Mouse (Mus musculus) myocyte (in vitro differentiated cells): Measurements from ENCODE around the gene Zdhhc4. TPM values are rescaled to one million over a fixed set of nuclear protein-coding genes. Genes with fewer than 3 reads are reported as not detected.

Experiments used
- H3K27me3 ChIP-seq: one replicate; pipeline ENCODE4 v1.6.1; 2011; ENCODE audit not compliant: control insufficient read depth, insufficient read depth, insufficient read length
- H3K36me3 ChIP-seq: one replicate; pipeline ENCODE4 v1.6.1; 2011; ENCODE audit not compliant: control insufficient read depth, insufficient read depth
- H3K4me2 ChIP-seq: one replicate; pipeline ENCODE4 v1.6.1; 2011; ENCODE audit warnings: low read depth, control low read depth
- H3K4me3 ChIP-seq: one replicate; pipeline ENCODE4 v1.5.1; 2011; ENCODE audit warnings: mild to moderate bottlenecking, control low read depth, moderate library complexity
- H3K79me2 ChIP-seq: one replicate; pipeline ENCODE4 v1.6.1; 2011; ENCODE audit not compliant: control insufficient read depth, insufficient read depth
- H3ac ChIP-seq: one replicate; pipeline ENCODE4 v1.6.1; 2011; ENCODE audit not compliant: control insufficient read depth, insufficient read length
- CEBPB ChIP-seq: IDR thresholded peaks from 2 replicates; pipeline ENCODE4 v1.6.1; 2011; ENCODE audit warnings: mild to moderate bottlenecking, moderate library complexity; ENCODE audit not compliant: poor library complexity, insufficient read depth, severe bottlenecking
- E2F4 ChIP-seq: IDR thresholded peaks from one replicate; pipeline ENCODE4 v1.6.1; 2011; ENCODE audit warnings: mild to moderate bottlenecking, control low read depth, moderate library complexity; ENCODE audit not compliant: insufficient read depth
- MAX ChIP-seq: IDR thresholded peaks from one replicate; pipeline ENCODE4 v1.6.1; 2011; ENCODE audit warnings: low read depth, mild to moderate bottlenecking, control low read depth
- MYOD1 ChIP-seq, 3 experiments: IDR thresholded peaks; one replicate each; pipeline ENCODE4 v1.6.1; 2011; ENCODE audit warnings: control low read depth in 2 of 3, low read depth in 2 of 3, mild to moderate bottlenecking in 2 of 3, moderate library complexity in 1 of 3; ENCODE audit not compliant: insufficient read length in 2 of 3, control insufficient read depth in 1 of 3
- MYOG ChIP-seq, 3 experiments: IDR thresholded peaks; one replicate each; pipeline ENCODE4 v1.6.1; 2011; ENCODE audit warnings: control low read depth in 2 of 3, low read depth in 2 of 3, mild to moderate bottlenecking in 2 of 3; ENCODE audit not compliant: insufficient read length in 2 of 3, control insufficient read depth in 1 of 3, insufficient read depth in 1 of 3
- POLR2A ChIP-seq: IDR thresholded peaks from one replicate; pipeline ENCODE4 v1.6.1; 2011; ENCODE audit warnings: low read depth, mild to moderate bottlenecking, control low read depth, moderate library complexity; ENCODE audit not compliant: insufficient read length
- POLR2AphosphoS2 ChIP-seq: IDR thresholded peaks from one replicate; pipeline ENCODE4 v1.6.1; 2011; ENCODE audit warnings: low read depth, control low read depth; ENCODE audit not compliant: insufficient read length
- REST ChIP-seq: IDR thresholded peaks from one replicate; pipeline ENCODE4 v1.6.1; 2011; ENCODE audit warnings: mild to moderate bottlenecking, control low read depth, moderate library complexity; ENCODE audit not compliant: insufficient read depth, insufficient read length
- SRF ChIP-seq: IDR thresholded peaks from one replicate; pipeline ENCODE4 v1.6.1; 2011; ENCODE audit warnings: low read depth; ENCODE audit not compliant: control insufficient read depth, insufficient read length
- TCF12 ChIP-seq: IDR thresholded peaks from one replicate; pipeline ENCODE4 v1.6.1; 2011; ENCODE audit warnings: mild to moderate bottlenecking, control low read depth; ENCODE audit not compliant: poor library complexity, insufficient read depth, severe bottlenecking
- TCF3 ChIP-seq: IDR thresholded peaks from one replicate; pipeline ENCODE4 v1.6.1; 2011; ENCODE audit warnings: low read depth, control low read depth; ENCODE audit not compliant: insufficient read length
- USF1 ChIP-seq: IDR thresholded peaks from one replicate; pipeline ENCODE4 v1.6.1; 2011; ENCODE audit warnings: low read depth, mild to moderate bottlenecking, control low read depth, moderate library complexity
- polyA plus RNA-seq: library from polyadenylated mRNA; unstranded; fragments of >200 nt; fragmentation: generic; extraction: Trizol; gene quantifications from one replicate; pipeline ENCODE4 v1.2.1, GENCODE M21; 2012; ENCODE audit warnings: missing spikeins

Gene Zdhhc4
- polyA plus RNA-seq, 1 experiment, result 60.5 TPM

DNA sequence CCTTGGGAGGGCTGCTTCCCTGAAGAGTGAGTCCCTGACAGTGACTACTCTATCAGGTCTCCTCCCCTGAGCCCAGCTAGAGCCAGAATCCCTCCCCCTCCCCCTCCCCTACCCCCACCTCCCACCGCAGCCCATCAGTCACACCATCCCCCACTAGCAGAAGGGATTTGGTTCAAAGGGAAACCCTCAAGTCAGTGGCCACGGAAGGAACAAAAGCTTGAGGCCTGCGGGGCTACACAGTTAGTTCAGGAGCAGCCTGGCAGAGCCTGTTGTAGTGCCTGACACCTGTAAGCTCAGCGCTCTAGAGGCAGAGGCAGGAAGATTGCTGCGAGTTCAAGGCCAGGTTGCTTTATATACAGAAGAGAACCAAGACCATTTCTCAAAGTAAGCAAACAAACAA is 27.0 kb upstream of the Zdhhc4 start:
- Histone ChIP-seq H3K4me2 (no peak overlapping the region), H3K79me2 (no peaks in the 10 kb centered on the region), H3ac (no peak overlapping the region), H3K36me3 (no peaks in the 10 kb centered on the region), H3K27me3 (peaks cover 48% of the 10 kb centered on the region), H3K4me3 (no peak overlapping the region)
- TF ChIP-seq MYOD1 (IDR thresholded peaks at IDR 0.05; ENCODE audit: control insufficient read depth in 1 of 3, insufficient read length in 2 of 3, low read depth in 2 of 3) (no peak), E2F4 (no peak), CEBPB (no peak), TCF3 (no peak), REST (no peak)

DNA sequence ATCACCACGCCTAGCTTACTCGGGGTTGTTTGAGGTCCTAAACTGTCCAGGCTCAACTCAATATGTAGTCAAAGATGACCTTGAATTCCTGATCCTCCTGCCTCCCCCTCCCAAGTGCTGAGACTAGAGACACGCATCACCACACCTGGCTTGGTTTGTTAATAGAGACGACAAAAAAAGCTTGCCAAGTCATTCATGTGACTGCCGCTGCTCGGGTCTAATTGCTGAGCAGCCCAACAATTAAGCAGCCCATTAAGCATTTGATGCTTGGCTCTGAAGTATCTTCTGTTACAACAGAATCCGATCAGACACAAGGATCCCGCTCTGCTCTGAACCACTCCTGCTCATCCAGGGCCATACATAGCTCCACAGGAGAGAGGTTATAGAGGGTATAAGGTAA is 17.3 kb upstream of the Zdhhc4 start:
- Histone ChIP-seq H3ac (no peak overlapping the region), H3K27me3 (peaks cover 20% of the 10 kb centered on the region), H3K4me3 (no peak overlapping the region), H3K36me3 (no peaks in the 10 kb centered on the region), H3K79me2 (no peaks in the 10 kb centered on the region), H3K4me2 (no peak overlapping the region)
- TF ChIP-seq POLR2AphosphoS2 (no peak), MYOG (IDR thresholded peaks at IDR 0.05; ENCODE audit: control insufficient read depth in 1 of 3, insufficient read depth in 1 of 3, insufficient read length in 2 of 3, low read depth in 2 of 3) (no peak), CEBPB (no peak), TCF12 (no peak), POLR2A (no peak), USF1 (no peak)

DNA sequence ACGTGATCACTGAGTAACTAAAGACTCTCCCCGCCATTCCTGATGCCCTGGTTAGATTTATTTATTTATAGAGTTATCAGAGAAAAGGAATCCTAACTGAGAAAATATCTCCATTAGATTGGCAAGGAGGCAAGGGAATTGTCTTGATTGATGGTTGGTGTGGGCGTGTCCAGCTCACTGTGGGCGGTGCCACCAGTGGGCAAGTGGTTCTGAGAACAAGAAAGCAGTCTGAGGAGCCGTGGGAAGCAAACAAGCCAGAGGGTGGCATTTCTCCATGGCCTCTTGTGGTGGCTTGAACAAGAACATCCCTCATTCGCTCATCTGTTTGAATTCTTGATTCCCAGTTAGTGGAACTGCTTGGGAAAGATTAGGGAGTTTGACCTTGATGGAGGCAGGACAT is 10.5 kb upstream of the Zdhhc4 start:
- Histone ChIP-seq H3K27me3 (peaks cover 26% of the 10 kb centered on the region), H3K4me3 (no peak overlapping the region), H3K36me3 (no peaks in the 10 kb centered on the region), H3K79me2 (no peaks in the 10 kb centered on the region), H3K4me2 (no peak overlapping the region), H3ac (no peak overlapping the region)
- TF ChIP-seq POLR2A (no peak), TCF3 (no peak), POLR2AphosphoS2 (no peak), TCF12 (no peak), SRF (no peak), REST (no peak), CEBPB (no peak), MAX (no peak), MYOG (IDR thresholded peaks at IDR 0.05; ENCODE audit: control insufficient read depth in 1 of 3, insufficient read depth in 1 of 3, insufficient read length in 2 of 3, low read depth in 2 of 3) (no peak), USF1 (no peak), MYOD1 (IDR thresholded peaks at IDR 0.05; ENCODE audit: control insufficient read depth in 1 of 3, insufficient read length in 2 of 3, low read depth in 2 of 3) (no peak), E2F4 (no peak)

DNA sequence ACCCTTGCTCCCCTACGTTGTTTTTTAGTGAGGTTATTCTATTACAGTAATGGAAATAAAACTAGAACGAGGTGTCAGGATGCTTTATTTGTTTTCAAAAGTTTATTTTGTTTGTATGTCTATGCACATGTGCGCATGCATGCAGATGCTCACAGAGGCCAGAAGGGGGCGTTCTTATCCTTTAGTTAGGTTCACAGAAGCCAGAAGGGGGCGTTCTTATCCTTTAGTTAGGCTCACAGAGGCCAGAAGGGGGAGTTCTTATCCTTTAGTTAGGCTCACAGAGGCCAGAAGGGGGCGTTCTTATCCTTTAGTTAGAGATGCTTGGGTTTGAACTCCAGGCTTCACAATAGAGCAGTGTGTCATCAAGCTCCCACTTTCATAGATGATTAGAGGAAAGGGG is 7.5 kb upstream of the Zdhhc4 start:
- Histone ChIP-seq H3K4me2 (no peak overlapping the region), H3ac (no peak overlapping the region), H3K36me3 (no peaks in the 10 kb centered on the region), H3K79me2 (no peaks in the 10 kb centered on the region), H3K27me3 (peaks cover 26% of the 10 kb centered on the region), H3K4me3 (no peak overlapping the region)
- TF ChIP-seq MYOG (IDR thresholded peaks at IDR 0.05; ENCODE audit: control insufficient read depth in 1 of 3, insufficient read depth in 1 of 3, insufficient read length in 2 of 3, low read depth in 2 of 3) (no peak), SRF (no peak), MYOD1 (IDR thresholded peaks at IDR 0.05; ENCODE audit: control insufficient read depth in 1 of 3, insufficient read length in 2 of 3, low read depth in 2 of 3) (no peak), USF1 (no peak), TCF12 (no peak), REST (no peak), POLR2A (no peak), TCF3 (no peak)

DNA sequence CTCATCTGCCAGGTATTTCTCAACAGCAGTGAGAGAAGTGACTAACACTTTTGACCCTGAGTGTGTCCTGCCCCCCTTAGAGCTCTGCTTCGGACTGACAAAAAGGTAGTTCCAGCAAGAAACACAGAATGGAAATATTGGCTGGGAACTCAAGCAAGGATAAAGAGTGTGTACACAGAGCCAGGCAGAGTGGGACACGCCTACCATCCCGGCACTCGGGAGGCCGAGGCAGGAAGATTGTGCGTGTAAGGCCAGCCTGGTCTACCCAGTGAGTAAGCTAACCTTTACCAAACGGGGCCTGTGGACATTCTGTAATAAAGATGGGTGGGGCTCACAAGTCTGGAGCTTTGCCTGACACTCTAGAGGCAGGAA is 6.0 kb upstream of the Zdhhc4 start:
- Histone ChIP-seq H3K36me3 (no peaks in the 10 kb centered on the region), H3K79me2 (no peaks in the 10 kb centered on the region), H3K27me3 (peaks cover 25% of the 10 kb centered on the region), H3ac (no peak overlapping the region), H3K4me2 (no peak overlapping the region), H3K4me3 (no peak overlapping the region)
- TF ChIP-seq TCF12 (no peak), TCF3 (no peak), REST (no peak), POLR2A (no peak), MYOG (IDR thresholded peaks at IDR 0.05; ENCODE audit: control insufficient read depth in 1 of 3, insufficient read depth in 1 of 3, insufficient read length in 2 of 3, low read depth in 2 of 3) (no peak), CEBPB (no peak), E2F4 (no peak), MYOD1 (IDR thresholded peaks at IDR 0.05; ENCODE audit: control insufficient read depth in 1 of 3, insufficient read length in 2 of 3, low read depth in 2 of 3) (no peak), USF1 (no peak), SRF (no peak)
